Comparison of ENCODE assay signal across 10 mouse cellular contexts in genomic region chr2:91299156-91299555, GRCm38 (mm10). TPM values are rescaled to one million over a fixed set of nuclear protein-coding genes. Genes with fewer than 3 reads are reported as not detected.
DNase-seq lines count a peak whose midpoint lies in the region; ATAC-seq lines count a peak whose summit lies in the region.
"Had no signal": no experiment of that assay in that cellular context is flagged by ENCODE, and none has a peak within 500 bp of the region (broad histone marks: within the 10 kb centered on the region; RNA-seq: fewer than 3 reads in every experiment).

No protein-coding gene starts in this region.

- no peaks in the 10 kb centered on the region for H3K9me3 ChIP-seq in hindbrain, embryonic 15.5 days
- no peaks in the 10 kb centered on the region for H3K9me3 ChIP-seq in hindbrain, embryonic 10.5 days
- no peaks in the 10 kb centered on the region for H3K9me3 ChIP-seq in kidney, embryonic 14.5 days (ENCODE audit: control insufficient read depth, low read length)
- H3K9me3 ChIP-seq: G1E had no signal

- H3K9ac ChIP-seq in hindbrain, embryonic 15.5 days: no peak overlapping the region
- no peak overlapping the region for H3K9ac ChIP-seq in kidney, embryonic 14.5 days (ENCODE audit: low read depth, low read length)

- 0 out of 2 replicates have a peak, but pooled peaks have one; percentile 19 for ATAC-seq in hindbrain, embryonic 15.5 days (ENCODE audit: low FRiP score, low read depth)
- ATAC-seq in kidney, embryonic 14.5 days (ENCODE audit: low FRiP score, low TSS enrichment): no peak

- DNase-seq in hindbrain, embryonic 10.5 days (ENCODE audit: low spot score): no peak
- DNase-seq in adrenal gland, adult 2 months: peak; percentile 78
- DNase-seq in fibroblast of lung, adult 2 months (ENCODE audit: low read depth): peak; percentile 87
- DNase-seq in lung, postnatal 10 days: peak; percentile 44
- no peak for DNase-seq in layer of hippocampus, postnatal 36 days
- no peak for DNase-seq in embryo, embryonic 10 days (ENCODE audit: low spot score)
- DNase-seq: kidney, adult 11 months had no signal

- no peak overlapping the region for H3K4me2 ChIP-seq in hindbrain, embryonic 15.5 days
- H3K4me2 ChIP-seq in kidney, embryonic 14.5 days (replicated peaks; ENCODE audit: low read depth, low read length): no peak overlapping the region

- no peaks in the 10 kb centered on the region for H3K36me3 ChIP-seq in hindbrain, embryonic 15.5 days
- H3K36me3 ChIP-seq in hindbrain, embryonic 10.5 days: peaks cover 9% of the 10 kb centered on the region; the same call in 1 of the 2 replicates
- H3K36me3 ChIP-seq in kidney, embryonic 14.5 days (ENCODE audit: control insufficient read depth, insufficient read depth, low read length): no peaks in the 10 kb centered on the region
- H3K36me3 ChIP-seq: G1E had no signal

- H3K4me1 ChIP-seq in hindbrain, embryonic 15.5 days (replicated peaks): no peaks in the 10 kb centered on the region
- 0 out of 2 replicates have a peak, but pooled peaks cover 5% of the 10 kb centered on the region for H3K4me1 ChIP-seq in hindbrain, embryonic 10.5 days (replicated peaks)
- H3K4me1 ChIP-seq in kidney, embryonic 14.5 days (ENCODE audit: control insufficient read depth, insufficient read depth, low read length): no peaks in the 10 kb centered on the region

- no peaks in the 10 kb centered on the region for H3K27me3 ChIP-seq in hindbrain, embryonic 15.5 days
- H3K27me3 ChIP-seq in hindbrain, embryonic 10.5 days (ENCODE audit: insufficient read depth, poor library complexity, severe bottlenecking): no peaks in the 10 kb centered on the region
- no peaks in the 10 kb centered on the region for H3K27me3 ChIP-seq in kidney, embryonic 14.5 days (ENCODE audit: control insufficient read depth, insufficient read depth, low read length)

- WGBS in hindbrain, embryonic 15.5 days: 78% methylated on average over 3 of the region's 3 CpGs
- WGBS in hindbrain, embryonic 10.5 days: 66% methylated on average over 3 of the region's 3 CpGs
- WGBS in kidney, embryonic 14.5 days: 75% methylated on average over 3 of the region's 3 CpGs

- no peak overlapping the region for H3K4me3 ChIP-seq in hindbrain, embryonic 15.5 days
- no peak overlapping the region for H3K4me3 ChIP-seq in hindbrain, embryonic 10.5 days
- no peak overlapping the region for H3K4me3 ChIP-seq in kidney, embryonic 14.5 days (ENCODE audit: low read length)

- no peak overlapping the region for H3K27ac ChIP-seq in hindbrain, embryonic 15.5 days (replicated peaks)
- H3K27ac ChIP-seq in hindbrain, embryonic 10.5 days: no peak overlapping the region
- H3K27ac ChIP-seq in kidney, embryonic 14.5 days (ENCODE audit: low read depth, low read length): no peak overlapping the region

RNA-seq across cellular contexts. Expression of gene Arfgap2, which starts 34.4 kb away (rescaled TPM):
- polyA plus RNA-seq in hindbrain, embryonic 15.5 days (2015; fragmentation: Nextera tagmentation; extraction: Ambion mirVana): 65.1 and 65.3 TPM in 2 replicates
- polyA plus RNA-seq in hindbrain, embryonic 10.5 days (2016; fragmentation: Nextera tagmentation; extraction: Ambion mirVana): 93.6 and 94.4 TPM in 2 replicates
- total RNA-seq in adrenal gland, adult 2 months (2021): 10 to 100 TPM; 89.3 to 92.3 TPM
- 34.1 and 53.6 TPM in 2 replicates for polyA plus RNA-seq in adrenal gland, adult 2 months (2012; rRNA removed)
- polyA plus RNA-seq in kidney, embryonic 14.5 days (2014; fragmentation: Nextera tagmentation; extraction: Ambion mirVana): 58.6 and 81.6 TPM in 2 replicates
- total RNA-seq in layer of hippocampus, postnatal 36 days (2021): 10 to 100 TPM; 68.9 to 73.8 TPM

RNA-seq across cellular contexts. Expression of gene Pacsin3, which starts 43.4 kb away (rescaled TPM):
- polyA plus RNA-seq in hindbrain, embryonic 15.5 days (2015; fragmentation: Nextera tagmentation; extraction: Ambion mirVana): 17.0 and 17.7 TPM in 2 replicates
- polyA plus RNA-seq in hindbrain, embryonic 10.5 days (2016; fragmentation: Nextera tagmentation; extraction: Ambion mirVana): 30.0 and 38.5 TPM in 2 replicates
- 100 to 1,000 TPM in 1 of 2 experiments, 10 to 100 TPM in 1; 82.8 to 101 TPM for total RNA-seq in adrenal gland, adult 2 months (2021)
- 56.5 and 69.2 TPM in 2 replicates for polyA plus RNA-seq in adrenal gland, adult 2 months (2012; rRNA removed)
- polyA plus RNA-seq in kidney, embryonic 14.5 days (2014; fragmentation: Nextera tagmentation; extraction: Ambion mirVana): 24.3 and 32.8 TPM in 2 replicates
- total RNA-seq in layer of hippocampus, postnatal 36 days (2021): 10 to 100 TPM; 23.8 to 30.1 TPM

Comparison
In these comparisons a context has a peak if more than half of its experiments do, and no peak if none do; other contexts are left out.
1. DNase-seq: peak in adrenal gland, adult 2 months (single experiment), fibroblast of lung, adult 2 months (single experiment) and lung, postnatal 10 days (single experiment); none in hindbrain, embryonic 10.5 days (single experiment), layer of hippocampus, postnatal 36 days (0 of 2) and embryo, embryonic 10 days (single experiment).